Mouse (Mus musculus) limb, embryonic 11.5 days (tissue): ENCODE data around the gene Sidt2. TPM values are rescaled to one million over a fixed set of nuclear protein-coding genes. Genes with fewer than 3 reads are reported as not detected.

Experiments
- ATAC-seq: fragments of 200-750 bp; cut with Nextera tagmentation; 2 replicates; pipeline ENCODE4 v1.8.0; 2017; ENCODE audit warnings: low read depth; ENCODE audit not compliant: insufficient number of reproducible peaks, low FRiP score, low TSS enrichment
- DNase-seq: peaks from one replicate; pipeline ENCODE4 v3.0.0-alpha.2; 2015; ENCODE audit warnings: low spot score
- H3K27ac ChIP-seq: fragments of 300-500 bp; sonication (generic); replicated peaks from 2 replicates; pipeline ENCODE4 v1.5.1; 2014; ENCODE audit warnings: low read depth, mild to moderate bottlenecking, low read length
- H3K27me3 ChIP-seq: fragments of 300-500 bp; sonication (generic); 2 replicates; pipeline ENCODE4 v1.6.1; 2014; ENCODE audit warnings: mild to moderate bottlenecking, low read length, mixed read lengths; ENCODE audit not compliant: control insufficient read depth, insufficient read depth
- H3K36me3 ChIP-seq: fragments of 300-500 bp; sonication (generic); 2 replicates; pipeline ENCODE4 v1.6.1; 2014; ENCODE audit warnings: mild to moderate bottlenecking, low read length, moderate library complexity, mixed read lengths; ENCODE audit not compliant: control insufficient read depth, insufficient read depth
- H3K4me1 ChIP-seq: fragments of 300-500 bp; sonication (generic); 2 replicates; pipeline ENCODE4 v1.6.1; 2014; ENCODE audit warnings: low read length, mixed read lengths; ENCODE audit not compliant: control insufficient read depth, insufficient read depth
- H3K4me2 ChIP-seq: fragments of 300-500 bp; sonication (generic); 2 replicates; pipeline ENCODE4 v1.6.1; 2014; ENCODE audit warnings: low read depth, mild to moderate bottlenecking, moderate library complexity; ENCODE audit not compliant: severe bottlenecking
- H3K4me3 ChIP-seq: fragments of 300-500 bp; sonication (generic); 2 replicates; pipeline ENCODE4 v1.5.1; 2014; ENCODE audit warnings: low read depth, low read length
- H3K9ac ChIP-seq: fragments of 300-500 bp; sonication (generic); 2 replicates; pipeline ENCODE4 v1.6.1; 2014; ENCODE audit warnings: mild to moderate bottlenecking, low read length
- H3K9me3 ChIP-seq: fragments of 300-500 bp; sonication (generic); 2 replicates; pipeline ENCODE4 v1.6.1; 2016; ENCODE audit warnings: low read length; ENCODE audit not compliant: control insufficient read depth
- WGBS: fragments of 180-500 bp; shearing (Covaris S2); extraction: QIAGEN DNeasy Blood & Tissue Kit; methylation state at CpG from one replicate; pipeline ENCODE4 v1.1.7; 2014; 5-methylcytosine and 5-hydroxymethylcytosine counted together
- polyA plus RNA-seq: library from polyadenylated mRNA; unstranded; fragments of >200 nt; fragmentation: Nextera tagmentation; extraction: Ambion mirVana; gene quantifications from 2 replicates; pipeline ENCODE4 v1.2.1, GENCODE M21; 2014

Sidt2 gene
- 24.3 and 26.6 TPM in 2 replicates for polyA plus RNA-seq

GRCm38 (mm10) chr9:45955107-45955963, at the start of gene Sidt2:
TSS of gene Sidt2 (minus strand) at chr9:45955258.
- DNase-seq (peak; percentile 88), ATAC-seq (peak; percentile 92)
- Histone ChIP-seq H3K4me2 (peak within 1 kb of the TSS; percentile 90), H3K9ac (peak within 1 kb of the TSS; percentile 91), H3K4me3 (peak within 1 kb of the TSS; percentile 89), H3K27ac (peak within 1 kb of the TSS; percentile 70), H3K36me3 (no peaks in the 10 kb centered on the region; the same call in 1 of the 2 replicates), H3K9me3 (no peaks in the 10 kb centered on the region), H3K27me3 (no peaks in the 10 kb centered on the region), H3K4me1 (peaks cover 12% of the 10 kb centered on the region)
- under 1% methylated on average over 34 of the region's 48 CpGs for WGBS

GRCm38 (mm10) chr9:46004529-46004928, 49.5 kb upstream of the Sidt2 start:
- Histone ChIP-seq H3K4me2 (no peak overlapping the region), H3K9me3 (no peaks in the 10 kb centered on the region), H3K36me3 (no peaks in the 10 kb centered on the region), H3K4me3 (no peak overlapping the region), H3K9ac (no peak overlapping the region), H3K27me3 (no peaks in the 10 kb centered on the region), H3K4me1 (no peaks in the 10 kb centered on the region), H3K27ac (no peak overlapping the region)
- ATAC-seq (no peak), DNase-seq (no peak)
- WGBS: 59% methylated on average over 3 of the region's 3 CpGs

GRCm38 (mm10) chr9:46003729-46004128, 48.7 kb upstream of the Sidt2 start:
- WGBS: 10% methylated on average over 7 of the region's 7 CpGs
- Histone ChIP-seq H3K36me3 (no peaks in the 10 kb centered on the region), H3K27me3 (no peaks in the 10 kb centered on the region), H3K27ac (no peak overlapping the region), H3K4me2 (no peak overlapping the region), H3K4me1 (no peaks in the 10 kb centered on the region), H3K4me3 (no peak overlapping the region), H3K9ac (0 out of 2 replicates have a peak overlapping the region, but pooled peaks have one; percentile 17), H3K9me3 (no peaks in the 10 kb centered on the region)
- ATAC-seq (no peak), DNase-seq (peak; percentile 95)

GRCm38 (mm10) chr9:45999009-45999408, 44.0 kb upstream of the Sidt2 start:
- ATAC-seq: no peak
- WGBS: 79% methylated on average over 4 of the region's 4 CpGs
- Histone ChIP-seq H3K9me3 (no peaks in the 10 kb centered on the region), H3K4me3 (no peak overlapping the region), H3K36me3 (no peaks in the 10 kb centered on the region), H3K9ac (no peak overlapping the region), H3K4me2 (no peak overlapping the region), H3K27me3 (no peaks in the 10 kb centered on the region), H3K4me1 (no peaks in the 10 kb centered on the region), H3K27ac (no peak overlapping the region)
- no peak for DNase-seq

- Histone ChIP-seq H3K36me3 (peaks cover 3% of the 10 kb centered on the region; the same call in 1 of the 2 replicates), H3K27me3 (no peaks in the 10 kb centered on the region), H3K9ac (peak overlapping the region; percentile 98), H3K4me2 (peak overlapping the region; percentile 74), H3K4me1 (peaks cover 2% of the 10 kb centered on the region; the same call in 1 of the 2 replicates), H3K27ac (peak overlapping the region; percentile 92), H3K4me3 (peak overlapping the region; percentile 92), H3K9me3 (no peaks in the 10 kb centered on the region)
- under 1% methylated on average over 4 of the region's 4 CpGs for WGBS
- ATAC-seq: no peak; the same call in 1 of the 2 replicates
- peak; percentile 39 for DNase-seq
Observed at GRCm38 (mm10) chr9:45985229-45985567, 30.1 kb upstream of the Sidt2 start.

GRCm38 (mm10) chr9:45984409-45985228, 29.6 kb upstream of the Sidt2 start:
- Histone ChIP-seq H3K27ac (peak overlapping the region; percentile 92), H3K36me3 (peaks cover 3% of the 10 kb centered on the region; the same call in 1 of the 2 replicates), H3K27me3 (no peaks in the 10 kb centered on the region), H3K4me2 (peak overlapping the region; percentile 74), H3K9ac (peak overlapping the region; percentile 98), H3K4me1 (peaks cover 2% of the 10 kb centered on the region; the same call in 1 of the 2 replicates), H3K4me3 (peak overlapping the region; percentile 92), H3K9me3 (no peaks in the 10 kb centered on the region)
- under 1% methylated on average over 58 of the region's 76 CpGs for WGBS
- ATAC-seq (peak; percentile 90), DNase-seq (peak; percentile 97)

GRCm38 (mm10) chr9:45983676-45984408, 28.8 kb upstream of the Sidt2 start:
- ATAC-seq (peak; percentile 49; the same call in 1 of the 2 replicates), DNase-seq (peak; percentile 56)
- Histone ChIP-seq H3K9ac (peak overlapping the region; percentile 98), H3K36me3 (peaks cover 3% of the 10 kb centered on the region), H3K27ac (peak overlapping the region; percentile 92), H3K4me1 (peaks cover 2% of the 10 kb centered on the region; the same call in 1 of the 2 replicates), H3K27me3 (no peaks in the 10 kb centered on the region), H3K4me3 (peak overlapping the region; percentile 92), H3K4me2 (peak overlapping the region; percentile 74), H3K9me3 (no peaks in the 10 kb centered on the region)
- WGBS: 2% methylated on average over 23 of the region's 23 CpGs

- Histone ChIP-seq H3K27me3 (no peaks in the 10 kb centered on the region), H3K27ac (no peak overlapping the region), H3K9ac (no peak overlapping the region), H3K36me3 (peaks cover 7% of the 10 kb centered on the region), H3K4me2 (no peak overlapping the region), H3K9me3 (no peaks in the 10 kb centered on the region), H3K4me3 (no peak overlapping the region), H3K4me1 (peaks cover 2% of the 10 kb centered on the region; the same call in 1 of the 2 replicates)
- DNase-seq (no peak), ATAC-seq (no peak)
Observed at GRCm38 (mm10) chr9:45981331-45981730, 26.3 kb upstream of the Sidt2 start.
